Mouse (Mus musculus) kidney, adult 2 months (tissue): ENCODE measurements around the gene Cabp1.

Experiments
- CTCF ChIP-seq: fragments of 200-500 bp; conservative IDR thresholded peaks from 2 replicates; pipeline ENCODE4 v1.5.1; 2011; ENCODE audit warnings: low read depth, mild to moderate bottlenecking, control low read depth, low read length, moderate library complexity, mixed read lengths; ENCODE audit not compliant: insufficient read depth, insufficient read length
- POLR2A ChIP-seq: fragments of 200-500 bp; IDR thresholded peaks from one replicate; pipeline ENCODE4 v1.6.1; 2011; ENCODE audit warnings: low read depth, low read length, control low read depth

GRCm38 (mm10) chr5:115194626-115195221 lies 543 bp upstream of the Cabp1 start:
- TF ChIP-seq CTCF (no peak), POLR2A (no peak)
